Mouse (Mus musculus): ENCODE results near the gene Dync1li2. TPM values are rescaled to one million over a fixed set of nuclear protein-coding genes. Genes with fewer than 3 reads are reported as not detected.
A peak's percentile ranks its signal among the peaks of the same experiment; 100 is the strongest.

Gene Dync1li2
- 100 to 1,000 TPM in 1 of 2 experiments, 10 to 100 TPM in 1; 99.3 to 104 TPM for total RNA-seq (2021)
- long read RNA-seq, experiment 1, full-length matches to known transcripts = 33 of 50 reads
- long read RNA-seq, experiment 1, partial matches to known transcripts = 3 of 50 reads
- long read RNA-seq, experiment 1, other reads (novel, unspliced or antisense) = 14 of 50 reads
- long read RNA-seq, experiment 2, full-length matches to known transcripts = 38 of 51 reads
- long read RNA-seq, experiment 2, partial matches to known transcripts = 6 of 51 reads
- long read RNA-seq, experiment 2, other reads (novel, unspliced or antisense) = 7 of 51 reads

- intact Hi-C loops (cut with DNase I; ENCODE audit: low total_unique reads) = loop anchor here (2.0 kb wide), 1 partner anchor 98 kb away; no protein-coding TSS in a partner anchor
Observed at GRCm38 (mm10) chr8:104442299-104443124, at the start of gene Dync1li2. Dync1li2 (minus strand) TSS chr8:104443047.

GRCm38 (mm10) chr8:104479091-104479490 lies 36.2 kb upstream of the Dync1li2 start:
- no peak for DNase-seq
- intact Hi-C loops (cut with DNase I; ENCODE audit: low total_unique reads) = no loop called here

More at GRCm38 (mm10) chr8:104442299-104443124, at the start of gene Dync1li2:
- DNase-seq = peak; percentile 92

- no peak for DNase-seq
- intact Hi-C loops (cut with DNase I; ENCODE audit: low total_unique reads) = no loop called here
Observed at GRCm38 (mm10) chr8:104472465-104472864, 29.6 kb upstream of the Dync1li2 start.

- DNase-seq = no peak
- intact Hi-C loops (cut with DNase I; ENCODE audit: low total_unique reads) = no loop called here
Observed at GRCm38 (mm10) chr8:104467463-104467862, 24.6 kb upstream of the Dync1li2 start.

GRCm38 (mm10) chr8:104452177-104452576 lies 9.3 kb upstream of the Dync1li2 start:
- DNase-seq = no peak
- intact Hi-C loops (cut with DNase I; ENCODE audit: low total_unique reads) = no loop called here

GRCm38 (mm10) chr8:104448796-104449195 lies 5.9 kb upstream of the Dync1li2 start:
- no peak for DNase-seq
- intact Hi-C loops (cut with DNase I; ENCODE audit: low total_unique reads) = no loop called here

- intact Hi-C loops (cut with DNase I; ENCODE audit: low total_unique reads) = no loop called here
- DNase-seq = no peak
Observed at GRCm38 (mm10) chr8:104446016-104446415, 3.2 kb upstream of the Dync1li2 start.

GRCm38 (mm10) chr8:104445248-104445647 lies 2.4 kb upstream of the Dync1li2 start:
- no peak for DNase-seq
- intact Hi-C loops (cut with DNase I; ENCODE audit: low total_unique reads) = no loop called here

GRCm38 (mm10) chr8:104443125-104443679 lies 355 bp upstream of the Dync1li2 start:
- no peak for DNase-seq
- intact Hi-C loops (cut with DNase I; ENCODE audit: low total_unique reads) = loop anchor here (2.0 kb wide), 1 partner anchor 98 kb away; no protein-coding TSS in a partner anchor

GRCm38 (mm10) chr8:104441613-104442012 lies 1.2 kb downstream of the Dync1li2 start:
- intact Hi-C loops (cut with DNase I; ENCODE audit: low total_unique reads) = loop anchor here (2.0 kb wide), 1 partner anchor 97 kb away; no protein-coding TSS in a partner anchor
- DNase-seq = no peak

- intact Hi-C loops (cut with DNase I; ENCODE audit: low total_unique reads) = no loop called here
- DNase-seq = no peak
Observed at GRCm38 (mm10) chr8:104439461-104439860, 3.4 kb downstream of the Dync1li2 start.

GRCm38 (mm10) chr8:104437494-104438135 lies 5.2 kb downstream of the Dync1li2 start:
- no peak for DNase-seq
- intact Hi-C loops (cut with DNase I; ENCODE audit: low total_unique reads) = no loop called here

GRCm38 (mm10) chr8:104436591-104436990 lies 6.3 kb downstream of the Dync1li2 start:
- no peak for DNase-seq
- intact Hi-C loops (cut with DNase I; ENCODE audit: low total_unique reads) = no loop called here

- peak; percentile 98 for DNase-seq
- intact Hi-C loops (cut with DNase I; ENCODE audit: low total_unique reads) = no loop called here
Observed at GRCm38 (mm10) chr8:104436038-104436437, 6.8 kb downstream of the Dync1li2 start.

- intact Hi-C loops (cut with DNase I; ENCODE audit: low total_unique reads) = no loop called here
Observed at GRCm38 (mm10) chr8:104434826-104435354, 8.0 kb downstream of the Dync1li2 start.

GRCm38 (mm10) chr8:104434275-104434674 lies 8.6 kb downstream of the Dync1li2 start:
- intact Hi-C loops (cut with DNase I; ENCODE audit: low total_unique reads) = no loop called here

More at GRCm38 (mm10) chr8:104434826-104435354, 8.0 kb downstream of the Dync1li2 start:
- no peak for DNase-seq

GRCm38 (mm10) chr8:104433191-104433842 lies 9.5 kb downstream of the Dync1li2 start:
- DNase-seq = no peak
- intact Hi-C loops (cut with DNase I; ENCODE audit: low total_unique reads) = no loop called here

More at GRCm38 (mm10) chr8:104434275-104434674, 8.6 kb downstream of the Dync1li2 start:
- peak; percentile 25 for DNase-seq

GRCm38 (mm10) chr8:104432656-104433055 lies 10.2 kb downstream of the Dync1li2 start:
- intact Hi-C loops (cut with DNase I; ENCODE audit: low total_unique reads) = no loop called here

GRCm38 (mm10) chr8:104430230-104430629 lies 12.6 kb downstream of the Dync1li2 start:
- no peak for DNase-seq
- intact Hi-C loops (cut with DNase I; ENCODE audit: low total_unique reads) = no loop called here

More at GRCm38 (mm10) chr8:104432656-104433055, 10.2 kb downstream of the Dync1li2 start:
- DNase-seq = no peak
